Mouse (Mus musculus): ENCODE measurements around the gene Pard3.

DNA sequence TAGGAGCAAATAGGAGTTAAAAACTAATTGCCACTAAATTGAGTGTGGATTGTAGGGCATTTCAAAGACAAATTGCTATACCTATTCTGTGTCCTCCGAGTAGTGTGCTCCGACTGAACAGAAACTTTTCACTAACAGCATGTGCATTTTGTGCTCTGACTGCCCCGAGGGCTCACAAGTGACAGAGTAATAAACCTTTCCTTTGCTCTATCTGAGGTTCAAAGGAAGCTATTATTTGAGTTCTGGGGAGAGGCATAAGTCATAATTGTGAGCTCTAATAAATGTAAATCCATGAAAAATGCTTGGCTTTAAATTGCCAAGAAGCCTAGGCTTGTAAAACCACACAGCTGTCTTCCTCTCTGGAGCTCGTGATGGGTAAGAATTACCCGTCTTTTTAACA is 156.5 kb downstream of the Pard3 start:
- TF ChIP-seq E2F4 (IDR thresholded peaks at IDR 0.05; ENCODE audit: insufficient replicate concordance, low read depth, low read length) (no peak), USF1 (IDR thresholded peaks at IDR 0.05; ENCODE audit: low read depth, low read length) (no peak), CTCF (conservative IDR thresholded peaks at IDR 0.05 in 1 of 2, IDR thresholded peaks at IDR 0.05 in 1 of 2; ENCODE audit: low read depth in 2 of 2, low read length in 2 of 2) (no peak), MEF2A (IDR thresholded peaks at IDR 0.05; ENCODE audit: borderline replicate concordance, low read depth, low read length) (no peak), SMC3 (IDR thresholded peaks at IDR 0.05; ENCODE audit: low read depth, low read length) (no peak), MYC (IDR thresholded peaks at IDR 0.05; ENCODE audit: low read depth, low read length) (no peak), POLR2A (IDR thresholded peaks at IDR 0.05; ENCODE audit: low read depth, low read length) (no peak), NELFE (IDR thresholded peaks at IDR 0.05; ENCODE audit: low read depth, low read length) (no peak), IRF4 (IDR thresholded peaks at IDR 0.05; ENCODE audit: low read depth, low read length) (no peak), GABPA (IDR thresholded peaks at IDR 0.05; ENCODE audit: insufficient replicate concordance, low read depth, low read length) (no peak), CHD2 (IDR thresholded peaks at IDR 0.05; ENCODE audit: low read length) (no peak), HCFC1 (IDR thresholded peaks at IDR 0.05; ENCODE audit: low read depth, low read length) (no peak)
